Mouse (Mus musculus) embryonic facial prominence, embryonic 13.5 days (tissue): ENCODE results near the gene Tfe3. TPM values are rescaled to one million over a fixed set of nuclear protein-coding genes. Genes with fewer than 3 reads are reported as not detected.
A peak's percentile ranks its signal among the peaks of the same experiment; 100 is the strongest.

Source experiments
- ATAC-seq: fragments of 200-750 bp; cut with Nextera tagmentation; 2 replicates; pipeline ENCODE4 v1.8.0; 2017; ENCODE audit warnings: low read depth; ENCODE audit not compliant: insufficient number of reproducible peaks, insufficient read depth, low FRiP score, low TSS enrichment
- H3K27ac ChIP-seq: fragments of 300-500 bp; sonication (generic); 2 replicates; pipeline ENCODE4 v1.5.1; 2015; ENCODE audit warnings: moderate library complexity, mild to moderate bottlenecking, inconsistent platforms
- H3K27me3 ChIP-seq: fragments of 300-500 bp; sonication (generic); 2 replicates; pipeline ENCODE4 v1.6.1; 2015; ENCODE audit warnings: mild to moderate bottlenecking, inconsistent platforms
- H3K36me3 ChIP-seq: fragments of 300-500 bp; sonication (generic); 2 replicates; pipeline ENCODE4 v1.6.1; 2015; ENCODE audit warnings: mild to moderate bottlenecking, inconsistent platforms
- H3K4me1 ChIP-seq: fragments of 300-500 bp; sonication (generic); 2 replicates; pipeline ENCODE4 v1.6.1; 2015; ENCODE audit warnings: inconsistent platforms
- H3K4me2 ChIP-seq: fragments of 300-500 bp; sonication (generic); 2 replicates; pipeline ENCODE4 v1.6.1; 2015; ENCODE audit warnings: moderate library complexity, mild to moderate bottlenecking, inconsistent platforms
- H3K4me3 ChIP-seq: fragments of 300-500 bp; sonication (generic); 2 replicates; pipeline ENCODE4 v1.5.1; 2015; ENCODE audit warnings: mild to moderate bottlenecking, inconsistent platforms
- H3K9ac ChIP-seq: fragments of 300-500 bp; sonication (generic); 2 replicates; pipeline ENCODE4 v1.6.1; 2015; ENCODE audit warnings: mild to moderate bottlenecking, inconsistent platforms
- H3K9me3 ChIP-seq: fragments of 300-500 bp; sonication (generic); 2 replicates; pipeline ENCODE4 v1.6.1; 2016; ENCODE audit warnings: inconsistent platforms
- WGBS: fragments of 180-500 bp; shearing (Covaris S2); methylation state at CpG from one replicate; pipeline ENCODE4 v1.1.7; 2015; ENCODE audit warnings: mixed read lengths; 5-methylcytosine and 5-hydroxymethylcytosine counted together
- polyA plus RNA-seq: library from polyadenylated mRNA; unstranded; fragments of >200 nt; fragmentation: Nextera tagmentation; extraction: Ambion mirVana; gene quantifications from 2 replicates; pipeline ENCODE4 v1.2.1, GENCODE M21; 2015

The Tfe3 gene
- polyA plus RNA-seq, 1 experiment from 2014 or later: 28.7 TPM

DNA sequence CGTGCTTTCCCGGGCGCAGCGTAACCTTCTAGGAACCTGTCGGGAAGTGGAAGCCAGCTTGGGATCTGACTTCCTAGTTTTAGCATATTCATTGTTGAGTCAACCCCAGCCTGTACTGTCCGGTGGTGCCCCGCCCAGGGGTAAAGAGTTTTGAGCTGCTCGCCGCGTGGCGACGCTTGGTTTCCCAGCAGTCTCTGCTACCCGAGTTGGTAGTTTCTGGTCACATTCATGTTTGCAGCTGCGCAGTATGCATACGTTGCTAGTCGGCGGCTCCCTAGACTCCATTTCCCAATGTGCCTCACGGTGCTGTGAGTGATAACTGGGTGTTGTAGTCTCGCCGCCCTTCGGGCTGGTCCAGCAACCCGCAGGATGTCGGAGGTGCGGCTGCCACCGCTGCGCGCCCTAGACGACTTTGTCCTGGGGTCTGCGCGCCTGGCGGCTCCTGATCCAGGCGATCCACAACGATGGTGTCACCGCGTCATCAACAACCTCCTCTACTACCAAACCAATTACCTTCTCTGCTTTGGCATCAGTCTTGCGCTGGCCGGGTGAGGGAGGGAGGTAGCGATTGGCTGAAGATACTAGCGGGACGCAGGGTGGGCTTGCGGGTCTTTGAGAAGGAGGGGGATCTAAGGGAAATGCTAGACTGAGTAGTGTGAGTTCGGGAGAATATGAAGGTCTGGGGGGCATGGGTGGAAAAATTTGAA lies 34.0 kb upstream of the Tfe3 start, which contains the start of gene Praf2:
Praf2 (plus strand) TSS at position 225 of the 707 bp plus-strand sequence.
- Histone ChIP-seq H3K4me2 (peak within 1 kb of the TSS; percentile 61), H3K27me3 (no peaks in the 10 kb centered on the region), H3K27ac (0 out of 2 replicates have a peak within 1 kb of the TSS, but pooled peaks have one; percentile 22), H3K4me1 (no peaks in the 10 kb centered on the region), H3K36me3 (peaks cover 23% of the 10 kb centered on the region; the same call in 1 of the 2 replicates), H3K4me3 (peak within 1 kb of the TSS; percentile 49), H3K9me3 (no peaks in the 10 kb centered on the region), H3K9ac (peak within 1 kb of the TSS; percentile 65)
- WGBS: 23% methylated on average over 42 of the region's 42 CpGs
- ATAC-seq: peak; percentile 86

DNA sequence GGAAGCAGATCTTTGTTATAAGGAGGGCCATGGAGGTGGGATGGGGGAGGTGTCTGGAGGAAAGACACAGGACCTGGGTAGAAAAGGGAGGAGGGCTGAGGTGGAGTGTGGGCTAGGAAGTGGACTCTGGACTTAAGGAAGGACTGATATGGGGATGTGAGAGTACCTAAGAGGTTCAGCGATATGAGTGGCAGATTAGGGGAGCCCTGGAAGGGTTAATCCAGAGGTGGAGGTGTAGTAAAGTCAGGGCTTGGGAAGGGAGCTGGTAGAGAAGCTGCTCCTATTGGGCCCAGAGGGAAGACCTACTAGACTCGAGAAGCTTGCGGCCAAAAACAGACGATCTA lies 33.5 kb upstream of the Tfe3 start:
- H3K36me3 ChIP-seq: peaks cover 21% of the 10 kb centered on the region; the same call in 1 of the 2 replicates
- H3K9me3 ChIP-seq: no peaks in the 10 kb centered on the region
- peak overlapping the region; percentile 61 for H3K4me2 ChIP-seq
- H3K4me1 ChIP-seq: no peaks in the 10 kb centered on the region
- H3K9ac ChIP-seq: peak overlapping the region; percentile 65
- H3K27ac ChIP-seq: no peak overlapping the region
- peak overlapping the region; percentile 49 for H3K4me3 ChIP-seq
- 43% methylated on average over 4 of the region's 4 CpGs for WGBS
- ATAC-seq: no peak
- H3K27me3 ChIP-seq: no peaks in the 10 kb centered on the region

DNA sequence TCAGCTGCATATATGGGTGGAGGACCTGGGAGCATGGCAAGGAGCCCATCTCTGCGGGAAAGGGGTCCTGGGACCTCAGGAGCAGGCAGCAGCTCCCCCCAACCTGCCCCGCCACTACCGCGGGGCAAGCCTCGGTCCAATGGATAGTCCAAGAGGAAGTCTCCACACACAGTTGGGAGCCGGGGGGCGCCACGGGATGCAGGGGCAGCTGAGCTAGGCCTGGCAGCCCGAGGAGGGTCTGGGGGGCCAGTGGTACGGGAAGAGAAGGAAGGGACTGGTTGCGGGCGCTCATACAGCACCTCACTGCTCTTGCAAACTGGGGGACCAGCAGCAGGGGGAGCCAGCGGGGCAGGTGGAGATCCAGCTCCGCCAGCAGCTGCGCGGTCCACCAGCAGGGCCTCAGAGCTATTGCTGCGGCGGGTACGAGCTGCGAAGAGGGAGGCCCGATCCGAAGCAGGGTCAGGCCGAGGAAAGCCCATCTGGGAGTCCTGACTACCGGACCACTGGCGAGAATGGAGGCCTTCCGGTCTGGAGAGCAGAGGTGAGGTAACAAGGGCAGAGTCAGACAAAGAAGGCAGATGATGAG lies 28.7 kb upstream of the Tfe3 start:
- no peak overlapping the region for H3K4me2 ChIP-seq
- H3K9ac ChIP-seq: no peak overlapping the region
- ATAC-seq: no peak
- no peaks in the 10 kb centered on the region for H3K4me1 ChIP-seq
- H3K36me3 ChIP-seq: peaks cover 9% of the 10 kb centered on the region; the same call in 1 of the 2 replicates
- H3K27me3 ChIP-seq: no peaks in the 10 kb centered on the region
- H3K4me3 ChIP-seq: no peak overlapping the region
- WGBS: 36% methylated on average over 26 of the region's 26 CpGs
- H3K9me3 ChIP-seq: no peaks in the 10 kb centered on the region
- H3K27ac ChIP-seq: no peak overlapping the region

DNA sequence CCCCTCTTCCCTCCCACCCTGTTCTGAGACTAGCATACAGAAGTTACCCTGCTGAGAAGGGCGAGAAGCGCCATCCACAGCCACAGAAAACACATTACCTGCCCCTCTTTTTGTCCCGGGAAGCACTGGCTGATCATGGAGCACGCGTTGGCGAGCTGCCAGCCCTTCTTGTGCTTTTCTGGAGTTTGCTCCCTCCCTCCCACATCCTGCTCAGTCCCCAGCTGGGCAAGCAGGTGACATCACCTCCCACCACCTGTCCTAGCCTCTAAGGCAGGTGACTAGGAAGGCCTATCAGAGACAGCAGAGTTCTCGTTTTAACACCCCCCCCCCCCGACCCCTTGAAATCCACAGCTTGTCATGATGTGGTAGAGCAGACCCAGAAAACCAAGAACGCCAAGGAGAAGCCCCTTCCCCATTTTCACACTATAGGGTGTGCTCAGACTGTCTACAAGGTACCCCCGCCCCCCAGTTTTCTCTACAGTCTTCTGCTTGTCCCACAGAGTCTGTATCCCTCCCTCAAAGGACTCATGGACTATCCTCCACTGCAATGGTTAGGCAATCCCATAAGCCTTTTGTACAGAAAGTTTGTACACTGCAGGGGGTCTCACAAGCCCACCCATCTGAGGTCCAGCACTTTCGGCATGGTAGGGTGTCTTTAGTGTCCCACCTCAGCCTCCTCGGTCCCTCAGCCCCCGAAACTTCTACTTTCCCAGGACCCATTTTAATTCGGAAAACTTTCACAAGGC lies 22.9 kb upstream of the Tfe3 start:
- no peak overlapping the region for H3K9ac ChIP-seq
- H3K27me3 ChIP-seq: no peaks in the 10 kb centered on the region
- peak; percentile 50; the same call in 1 of the 2 replicates for ATAC-seq
- H3K4me1 ChIP-seq: no peaks in the 10 kb centered on the region
- no peak overlapping the region for H3K27ac ChIP-seq
- 0 out of 2 replicates have a peak overlapping the region, but pooled peaks have one; percentile 5 for H3K4me2 ChIP-seq
- no peak overlapping the region for H3K4me3 ChIP-seq
- 61% methylated on average over 14 of the region's 14 CpGs for WGBS
- H3K9me3 ChIP-seq: no peaks in the 10 kb centered on the region
- peaks cover 12% of the 10 kb centered on the region; the same call in 1 of the 2 replicates for H3K36me3 ChIP-seq

DNA sequence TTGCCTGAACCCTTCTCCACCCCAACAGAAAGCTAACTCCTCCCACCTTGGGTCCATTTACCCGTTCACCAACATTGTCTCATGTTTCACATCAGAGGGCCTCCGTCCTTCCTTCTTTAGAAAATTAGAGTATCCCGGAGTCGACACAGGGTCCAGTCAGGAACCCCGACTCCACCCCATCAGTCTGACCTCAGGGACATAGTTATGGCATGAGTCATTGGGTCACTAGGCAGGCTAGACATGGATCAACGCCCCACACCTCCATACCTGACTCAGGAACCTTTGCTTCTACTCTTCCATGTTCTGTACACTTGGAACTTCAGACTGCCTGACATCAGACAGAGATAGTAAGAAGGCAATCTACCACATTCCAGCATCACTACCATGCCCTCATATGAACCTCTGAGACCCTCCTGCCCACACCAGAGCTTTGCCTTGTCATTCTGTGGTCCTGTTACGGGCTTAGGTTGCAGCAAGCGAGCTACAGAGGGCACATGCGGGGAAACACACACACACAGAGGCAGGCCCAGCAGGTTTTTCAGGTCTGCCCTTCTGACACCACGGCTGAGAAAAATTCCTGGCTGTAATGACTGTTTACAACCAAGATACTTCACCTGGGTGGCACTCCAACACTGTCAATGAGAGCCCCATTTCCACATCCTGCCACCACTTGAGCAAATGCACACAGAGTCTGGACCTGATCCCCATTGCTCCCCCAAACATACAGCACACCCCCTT lies 22.1 kb upstream of the Tfe3 start:
- peaks cover 12% of the 10 kb centered on the region; the same call in 1 of the 2 replicates for H3K36me3 ChIP-seq
- H3K4me3 ChIP-seq: no peak overlapping the region
- H3K4me1 ChIP-seq: no peaks in the 10 kb centered on the region
- H3K4me2 ChIP-seq: no peak overlapping the region
- no peak overlapping the region for H3K9ac ChIP-seq
- no peaks in the 10 kb centered on the region for H3K9me3 ChIP-seq
- WGBS: 43% methylated on average over 10 of the region's 10 CpGs
- peak overlapping the region; percentile 39; the same call in 1 of the 2 replicates for H3K27ac ChIP-seq
- no peak; the same call in 1 of the 2 replicates for ATAC-seq
- no peaks in the 10 kb centered on the region for H3K27me3 ChIP-seq

DNA sequence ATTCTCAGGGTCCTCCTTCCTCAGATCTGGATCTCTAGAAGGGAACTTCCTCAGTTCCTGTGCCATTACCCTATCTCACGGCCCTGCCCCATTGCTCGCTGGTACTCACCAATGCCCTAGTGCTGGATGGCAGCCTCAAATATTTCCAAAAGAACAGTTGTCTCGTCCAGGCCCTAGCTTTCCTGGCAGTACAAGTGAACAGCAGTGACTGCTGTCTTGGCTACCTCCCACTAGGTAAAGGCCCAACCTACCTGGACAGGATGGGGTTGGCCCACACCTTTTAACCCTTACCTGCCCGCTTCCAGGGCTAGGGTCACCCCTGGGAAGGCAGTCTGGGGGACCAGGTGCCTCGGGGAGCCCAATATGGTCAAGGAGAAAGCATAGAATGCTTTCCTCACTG lies 21.3 kb upstream of the Tfe3 start:
- no peak overlapping the region for H3K4me2 ChIP-seq
- no peaks in the 10 kb centered on the region for H3K9me3 ChIP-seq
- WGBS: 74% methylated on average over 5 of the region's 5 CpGs
- no peaks in the 10 kb centered on the region for H3K4me1 ChIP-seq
- no peak overlapping the region for H3K9ac ChIP-seq
- H3K36me3 ChIP-seq: peaks cover 12% of the 10 kb centered on the region; the same call in 1 of the 2 replicates
- no peak for ATAC-seq
- H3K27me3 ChIP-seq: no peaks in the 10 kb centered on the region
- H3K4me3 ChIP-seq: no peak overlapping the region
- H3K27ac ChIP-seq: peak overlapping the region; percentile 48; the same call in 1 of the 2 replicates

DNA sequence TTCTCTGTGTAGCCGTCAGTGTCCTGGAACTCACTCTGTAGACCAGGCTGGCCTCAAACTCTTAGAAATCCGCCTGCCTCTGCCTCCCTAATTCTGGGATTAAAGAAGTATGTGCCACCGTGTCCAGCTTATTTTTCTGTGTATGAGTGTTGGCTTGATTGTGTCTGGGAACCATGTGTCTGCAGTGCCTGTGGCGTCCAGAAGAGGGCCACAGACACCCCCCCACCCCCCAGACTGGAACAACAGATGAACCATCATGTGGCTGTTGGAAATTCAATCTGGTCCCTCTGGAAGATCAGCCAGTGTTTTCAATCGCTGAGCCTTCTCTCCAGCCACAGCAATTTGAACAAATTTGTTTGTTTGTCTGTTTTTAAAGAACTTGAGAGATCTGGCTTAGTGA lies 18.9 kb upstream of the Tfe3 start:
- no peaks in the 10 kb centered on the region for H3K27me3 ChIP-seq
- no peak overlapping the region for H3K9ac ChIP-seq
- no peaks in the 10 kb centered on the region for H3K9me3 ChIP-seq
- 57% methylated on average over 5 of the region's 5 CpGs for WGBS
- ATAC-seq: no peak
- 0 out of 2 replicates have a peak, but pooled peaks cover 2% of the 10 kb centered on the region for H3K36me3 ChIP-seq
- H3K4me1 ChIP-seq: no peaks in the 10 kb centered on the region
- no peak overlapping the region for H3K27ac ChIP-seq
- no peak overlapping the region for H3K4me3 ChIP-seq
- H3K4me2 ChIP-seq: no peak overlapping the region

DNA sequence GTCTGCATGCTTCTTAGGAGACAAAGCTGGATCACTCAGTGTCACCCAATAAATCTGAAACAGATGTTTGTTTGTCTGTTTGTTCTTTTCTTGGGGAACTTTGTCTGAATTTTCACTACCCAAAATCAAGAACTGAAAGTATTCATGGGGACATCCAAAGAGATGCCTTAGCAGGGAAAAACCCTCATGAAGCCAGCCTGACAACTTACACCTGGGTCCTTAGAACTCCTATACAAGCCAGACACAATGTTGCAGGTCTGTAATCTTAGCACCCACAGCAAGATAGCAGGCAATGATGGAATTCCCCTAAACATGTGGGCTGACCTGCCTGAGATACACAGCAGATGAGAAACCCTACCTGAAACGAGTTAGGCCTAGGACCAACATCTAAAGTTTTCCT lies 17.4 kb upstream of the Tfe3 start:
- WGBS: 53% methylated on average over 1 of the region's 1 CpGs
- Histone ChIP-seq H3K9me3 (no peaks in the 10 kb centered on the region), H3K4me2 (no peak overlapping the region), H3K9ac (no peak overlapping the region), H3K27ac (no peak overlapping the region), H3K4me3 (no peak overlapping the region), H3K4me1 (peaks cover 5% of the 10 kb centered on the region; the same call in 1 of the 2 replicates), H3K27me3 (no peaks in the 10 kb centered on the region), H3K36me3 (0 out of 2 replicates have a peak, but pooled peaks cover 2% of the 10 kb centered on the region)
- ATAC-seq: no peak

DNA sequence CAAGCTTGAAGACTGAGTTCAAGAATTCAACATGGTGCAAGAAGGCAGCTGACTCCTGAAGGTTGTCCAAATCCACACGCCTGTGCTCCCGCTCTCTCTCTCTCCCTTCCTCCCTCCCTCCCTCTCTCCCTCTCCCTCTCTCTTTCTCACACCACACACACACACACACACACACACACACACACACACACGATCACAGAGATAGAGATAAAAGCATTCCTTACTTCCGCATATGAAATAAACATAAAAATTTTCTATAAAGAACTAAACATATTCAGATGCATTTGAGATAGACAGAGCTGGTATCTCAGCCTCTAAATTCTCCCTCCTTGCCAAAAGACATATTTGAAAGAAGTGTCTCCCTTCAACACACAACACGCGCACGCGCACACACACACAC lies 16.9 kb upstream of the Tfe3 start:
- Histone ChIP-seq H3K27me3 (no peaks in the 10 kb centered on the region), H3K36me3 (0 out of 2 replicates have a peak, but pooled peaks cover 2% of the 10 kb centered on the region), H3K9me3 (no peaks in the 10 kb centered on the region), H3K27ac (no peak overlapping the region), H3K9ac (no peak overlapping the region), H3K4me3 (no peak overlapping the region), H3K4me2 (no peak overlapping the region), H3K4me1 (peaks cover 6% of the 10 kb centered on the region; the same call in 1 of the 2 replicates)
- no peak for ATAC-seq
- WGBS: 92% methylated on average over 8 of the region's 8 CpGs

DNA sequence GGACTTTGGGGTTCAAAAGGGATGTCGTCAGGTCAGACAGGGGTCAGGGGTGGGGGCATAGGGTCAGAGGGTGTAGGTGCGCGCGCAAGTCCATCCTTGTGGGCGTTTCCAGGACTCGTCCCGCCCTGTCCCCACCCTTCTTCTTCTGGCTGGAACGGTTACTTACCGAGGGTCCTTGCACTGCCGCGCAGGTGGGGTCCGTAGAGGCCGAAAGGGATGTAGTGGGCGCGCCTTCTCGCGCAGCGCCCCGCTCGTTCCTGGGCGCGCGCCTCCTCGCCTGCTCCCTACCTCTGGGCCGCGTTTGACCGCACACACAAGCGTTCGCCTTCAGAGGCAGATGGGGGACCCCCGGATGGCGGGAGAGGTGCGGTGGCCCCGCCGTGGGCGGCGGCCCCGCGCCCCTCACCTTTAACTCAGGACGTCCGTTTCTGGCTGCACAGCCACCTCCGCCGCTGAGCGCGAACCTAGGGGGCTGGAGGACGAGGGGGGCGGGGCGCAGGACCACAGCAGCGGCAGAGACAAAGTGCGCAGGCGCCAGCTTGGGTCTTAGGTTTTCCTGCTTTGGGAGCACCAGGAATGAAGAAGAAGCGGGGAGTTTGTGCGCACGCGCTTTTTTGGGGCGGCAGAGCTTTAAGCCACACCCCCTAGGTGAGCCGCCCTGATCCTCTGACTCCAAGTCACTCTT lies 11.8 kb upstream of the Tfe3 start, which contains the start of gene Ccdc120:
Ccdc120 (minus strand) TSS at position 474 of the 685 bp plus-strand sequence.
- H3K4me3 ChIP-seq: peak within 1 kb of the TSS; percentile 60
- no peaks in the 10 kb centered on the region for H3K27me3 ChIP-seq
- no peaks in the 10 kb centered on the region for H3K9me3 ChIP-seq
- peak within 1 kb of the TSS; percentile 60 for H3K4me2 ChIP-seq
- H3K36me3 ChIP-seq: no peaks in the 10 kb centered on the region
- peaks cover 6% of the 10 kb centered on the region; the same call in 1 of the 2 replicates for H3K4me1 ChIP-seq
- peak; percentile 74 for ATAC-seq
- peak within 1 kb of the TSS; percentile 77 for H3K9ac ChIP-seq
- WGBS: 21% methylated on average over 42 of the region's 56 CpGs
- H3K27ac ChIP-seq: no peak within 1 kb of the TSS
